Mouse (Mus musculus): ENCODE measurements around the gene Gm3435.
"Not testable (repeated sequence)": the region's sequence is repeated elsewhere in the genome, so short reads cannot be mapped to it uniquely, and the experiment has no call there.

Gm3435 gene

DNA sequence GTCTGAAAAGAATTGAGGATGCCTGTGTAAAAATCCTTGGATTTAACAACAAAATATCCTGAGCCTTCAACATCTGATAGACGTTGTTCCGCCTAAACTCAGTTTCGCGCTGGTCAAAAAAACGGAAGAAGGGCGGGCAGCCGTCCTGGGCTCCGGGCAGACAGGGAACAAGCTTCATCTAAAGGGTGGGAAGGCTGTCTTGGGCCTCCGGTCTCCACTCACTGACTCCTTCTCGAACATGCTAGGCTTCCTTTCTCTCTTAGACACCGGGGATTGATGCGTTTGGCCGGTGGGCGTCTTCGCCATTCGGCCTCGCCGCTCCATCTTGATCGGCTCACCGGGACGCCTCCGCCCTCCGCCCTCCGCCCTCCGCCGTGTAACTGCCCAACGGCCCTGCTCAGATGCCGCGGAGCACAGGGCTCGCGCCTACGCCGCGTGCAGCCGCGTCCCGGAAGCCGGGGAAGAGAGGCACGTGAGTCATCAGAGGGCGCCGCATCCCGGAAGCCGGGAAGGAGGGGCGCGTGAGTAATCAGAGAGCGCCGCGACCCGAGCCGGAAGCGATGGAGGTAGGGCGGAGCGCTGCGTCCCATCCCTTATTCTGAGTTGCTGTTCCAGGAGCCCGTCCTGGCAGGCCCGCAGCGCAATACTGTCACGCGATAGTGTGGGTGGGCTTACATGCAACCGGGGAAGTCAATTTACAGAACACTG is at the start of gene Gm3435:
TSS of gene Gm3435 (plus strand) at position 471 of the 708 bp plus-strand sequence.
- DNase-seq: not testable (repeated sequence)

DNA sequence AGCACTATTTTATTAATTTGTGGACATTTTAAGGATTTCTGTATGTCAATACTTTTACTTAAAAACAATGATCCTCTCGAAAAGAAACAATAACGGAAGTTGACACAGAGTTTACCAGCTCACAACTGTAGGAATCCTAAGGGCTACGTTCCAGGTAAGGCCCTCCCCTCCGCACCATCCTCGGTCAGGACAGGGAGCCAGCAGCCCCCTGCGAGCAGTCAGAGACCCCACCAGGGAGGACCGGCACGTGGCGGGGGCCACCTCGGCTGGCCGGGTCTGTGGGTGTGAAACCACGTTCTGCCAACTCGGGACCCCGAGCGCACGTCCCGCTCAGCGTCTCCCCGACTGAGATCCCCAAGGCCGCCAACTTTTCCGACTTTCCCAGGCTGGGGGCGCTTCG is 49.5 kb upstream of the Gm3435 start:
- peak; percentile 8 to 20 for DNase-seq

DNA sequence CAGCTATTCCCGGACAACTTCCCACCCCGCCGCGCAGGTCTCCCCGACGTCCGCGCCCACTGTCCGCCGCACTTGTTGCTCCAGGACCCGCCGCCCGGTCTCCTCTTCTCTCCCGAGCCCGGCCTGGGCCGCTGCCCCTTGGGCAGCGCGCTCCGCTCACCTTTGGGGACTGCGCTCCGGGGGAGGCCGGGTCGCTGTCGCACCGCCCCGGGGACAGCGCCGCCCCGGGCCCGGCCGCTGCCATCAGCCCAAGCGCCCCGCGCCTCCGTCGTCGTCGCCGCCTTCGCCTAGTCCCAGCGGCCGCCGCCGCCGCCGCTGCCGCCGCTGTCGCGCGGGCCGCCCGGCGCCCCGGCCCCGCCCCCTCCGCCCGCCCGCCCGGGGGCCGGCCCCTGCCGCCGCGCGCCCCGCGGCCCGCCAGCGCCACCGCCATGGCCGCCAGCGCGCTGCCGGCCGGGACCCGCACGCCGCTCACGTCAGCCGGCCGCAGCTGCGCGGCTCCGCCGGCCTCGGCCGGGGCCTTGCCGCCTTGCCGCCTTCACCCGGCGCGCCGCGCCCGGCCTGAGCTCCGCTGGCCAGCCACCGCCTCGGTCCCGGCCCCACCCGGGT is 48.9 kb upstream of the Gm3435 start, which contains the start of gene Phf10:
TSS of gene Phf10 (minus strand) at position 323 of the 606 bp plus-strand sequence.
- DNase-seq: peak; percentile 24 to 31

DNA sequence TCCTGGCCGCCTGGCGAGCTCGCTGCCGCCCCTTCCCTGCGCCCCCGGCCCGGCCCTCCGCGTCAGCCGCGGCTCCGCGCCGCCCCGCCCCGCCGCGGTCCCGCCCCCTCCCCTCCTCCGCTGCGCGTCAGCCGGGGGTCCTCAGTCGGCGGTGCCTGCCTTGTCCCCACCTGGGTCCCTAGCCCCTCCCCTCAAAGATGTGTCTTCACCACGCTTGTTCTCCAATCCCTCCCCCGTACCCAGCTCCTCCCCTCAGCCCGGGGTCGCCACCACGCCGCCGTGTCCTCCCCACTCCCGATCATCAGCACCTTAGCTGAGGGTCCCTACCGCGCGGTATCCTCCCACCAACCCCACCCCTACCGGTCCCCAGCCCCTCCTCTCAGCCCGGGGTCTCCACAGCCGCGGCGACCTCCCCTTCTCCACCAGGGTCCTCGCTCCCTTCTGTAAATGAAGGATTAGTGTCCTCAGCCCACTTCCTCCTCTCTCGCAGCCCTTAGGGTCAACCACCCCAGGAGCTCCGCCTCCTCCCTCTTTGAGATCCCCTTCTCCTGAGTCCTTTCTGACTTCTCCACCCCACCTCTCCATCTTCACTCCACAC is 48.3 kb upstream of the Gm3435 start:
- DNase-seq: not testable (repeated sequence)

DNA sequence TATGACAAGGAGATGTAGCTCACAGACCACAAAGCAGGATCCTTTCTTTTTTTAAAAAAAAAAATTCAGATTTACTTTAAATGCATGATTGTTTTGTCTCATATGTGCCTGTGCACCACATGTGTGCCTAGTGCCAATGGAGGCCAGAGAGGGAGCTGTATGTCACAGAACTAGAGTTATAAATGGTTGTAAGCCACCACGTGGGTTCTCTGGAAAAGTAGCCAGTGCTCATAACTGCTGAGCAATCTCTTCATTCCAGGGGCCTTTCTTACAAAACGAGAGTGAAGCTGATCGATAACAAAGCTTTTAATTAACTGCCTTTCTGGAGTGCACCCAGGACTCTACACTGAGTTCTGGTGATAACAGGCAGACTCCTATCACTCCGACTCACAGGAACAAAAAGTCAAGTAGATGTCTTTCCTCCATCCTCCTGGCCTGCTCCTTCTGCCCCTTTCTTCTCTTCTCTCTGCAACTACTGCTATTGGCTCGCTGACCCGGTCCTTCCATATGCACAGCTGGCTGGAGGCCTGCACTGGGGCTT is 41.5 kb upstream of the Gm3435 start:
- not testable (repeated sequence) for DNase-seq

DNA sequence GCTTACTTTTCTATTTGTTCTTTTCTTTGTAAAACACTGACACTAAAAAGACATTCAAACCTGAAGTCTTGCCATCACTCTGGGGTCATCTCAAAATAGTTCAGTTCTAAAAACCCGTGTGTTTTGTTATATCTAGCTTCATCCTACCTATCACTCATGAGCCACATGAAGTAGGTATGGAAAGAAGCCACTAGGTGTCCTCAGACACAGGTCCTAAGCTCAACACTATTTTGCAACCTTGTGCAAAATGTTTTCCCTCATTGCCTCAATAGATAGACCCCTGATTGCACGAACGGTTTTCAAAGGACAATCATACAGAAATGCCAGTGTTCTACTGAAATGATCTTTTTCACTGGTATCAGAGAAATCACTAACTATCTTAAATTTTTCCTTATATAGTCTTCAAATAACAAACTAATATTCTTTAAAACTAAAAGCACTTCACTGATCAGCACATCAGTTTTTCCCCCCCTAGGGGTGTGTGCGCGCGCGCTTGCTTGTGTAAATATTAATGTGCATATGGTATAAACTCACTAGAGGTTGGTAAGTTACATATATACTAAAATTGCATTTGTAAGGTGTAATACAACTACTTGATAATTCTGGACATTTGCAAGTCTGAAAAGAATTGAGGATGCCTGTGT is 32.1 kb upstream of the Gm3435 start:
- DNase-seq: not testable (repeated sequence)

DNA sequence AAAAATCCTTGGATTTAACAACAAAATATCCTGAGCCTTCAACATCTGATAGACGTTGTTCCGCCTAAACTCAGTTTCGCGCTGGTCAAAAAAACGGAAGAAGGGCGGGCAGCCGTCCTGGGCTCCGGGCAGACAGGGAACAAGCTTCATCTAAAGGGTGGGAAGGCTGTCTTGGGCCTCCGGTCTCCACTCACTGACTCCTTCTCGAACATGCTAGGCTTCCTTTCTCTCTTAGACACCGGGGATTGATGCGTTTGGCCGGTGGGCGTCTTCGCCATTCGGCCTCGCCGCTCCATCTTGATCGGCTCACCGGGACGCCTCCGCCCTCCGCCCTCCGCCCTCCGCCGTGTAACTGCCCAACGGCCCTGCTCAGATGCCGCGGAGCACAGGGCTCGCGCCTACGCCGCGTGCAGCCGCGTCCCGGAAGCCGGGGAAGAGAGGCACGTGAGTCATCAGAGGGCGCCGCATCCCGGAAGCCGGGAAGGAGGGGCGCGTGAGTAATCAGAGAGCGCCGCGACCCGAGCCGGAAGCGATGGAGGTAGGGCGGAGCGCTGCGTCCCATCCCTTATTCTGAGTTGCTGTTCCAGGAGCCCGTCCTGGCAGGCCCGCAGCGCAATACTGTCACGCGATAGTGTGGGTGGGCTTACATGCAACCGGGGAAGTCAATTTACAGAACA is 31.5 kb upstream of the Gm3435 start, which contains the start of the genes 9030025P20Rik and Gm3417:
TSS of gene 9030025P20Rik (plus strand) at position 107 of the 677 bp plus-strand sequence.
TSS of gene Gm3417 (minus strand) at position 429 of the 677 bp plus-strand sequence.
- DNase-seq: not testable (repeated sequence)

DNA sequence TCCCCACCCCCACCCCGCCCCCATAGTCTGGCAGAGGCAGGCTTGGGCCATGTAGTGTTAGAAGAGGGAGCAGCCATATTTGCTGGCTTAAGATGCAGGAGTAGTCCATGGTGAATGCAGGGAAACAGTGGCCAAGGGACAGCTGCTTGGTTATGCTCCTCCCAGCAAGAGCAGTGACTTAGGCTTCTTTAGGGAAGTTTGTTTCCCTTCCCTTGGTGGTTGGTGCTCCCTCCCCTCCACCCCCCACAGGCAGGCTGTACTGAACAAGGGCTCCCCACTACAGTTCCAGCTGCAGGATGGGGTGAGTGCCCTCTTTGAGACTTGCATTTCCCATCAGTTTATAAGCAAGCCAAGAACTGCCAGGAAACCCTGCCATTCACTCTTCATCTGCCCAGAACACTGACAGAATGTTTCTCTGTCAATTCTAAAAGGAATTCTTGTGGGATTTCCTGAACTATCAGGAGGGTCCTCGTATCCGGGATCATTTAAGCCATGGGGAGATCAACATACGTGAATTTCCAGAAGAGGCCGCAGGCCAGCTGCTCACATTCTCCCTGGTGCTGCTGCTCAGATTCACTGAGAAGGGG is 19.8 kb upstream of the Gm3435 start:
- DNase-seq: not testable (repeated sequence)

DNA sequence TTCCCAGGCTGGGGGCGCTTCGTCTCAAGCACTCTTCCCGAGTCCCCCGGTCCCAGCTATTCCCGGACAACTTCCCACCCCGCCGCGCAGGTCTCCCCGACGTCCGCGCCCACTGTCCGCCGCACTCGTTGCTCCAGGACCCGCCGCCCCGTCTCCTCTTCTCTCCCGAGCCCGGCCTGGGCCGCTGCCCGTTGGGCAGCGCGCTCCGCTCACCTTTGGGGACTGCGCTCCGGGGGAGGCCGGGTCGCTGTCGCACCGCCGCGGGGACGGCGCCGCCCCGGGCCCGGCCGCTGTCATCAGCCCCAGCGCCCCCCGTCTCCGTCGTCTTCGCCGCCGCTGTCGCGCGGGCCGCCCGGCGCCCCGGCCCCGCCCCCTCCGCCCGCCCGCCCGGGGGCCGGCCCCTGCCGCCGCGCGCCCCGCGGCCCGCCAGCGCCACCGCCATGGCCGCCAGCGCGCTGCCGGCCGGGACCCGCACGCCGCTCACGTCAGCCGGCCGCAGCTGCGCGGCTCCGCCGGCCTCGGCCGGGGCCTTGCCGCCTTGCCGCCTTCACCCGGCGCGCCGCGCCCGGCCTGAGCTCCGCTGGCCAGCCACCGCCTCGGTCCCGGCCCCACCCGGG is 17.3 kb upstream of the Gm3435 start:
- DNase-seq: not testable (repeated sequence)

DNA sequence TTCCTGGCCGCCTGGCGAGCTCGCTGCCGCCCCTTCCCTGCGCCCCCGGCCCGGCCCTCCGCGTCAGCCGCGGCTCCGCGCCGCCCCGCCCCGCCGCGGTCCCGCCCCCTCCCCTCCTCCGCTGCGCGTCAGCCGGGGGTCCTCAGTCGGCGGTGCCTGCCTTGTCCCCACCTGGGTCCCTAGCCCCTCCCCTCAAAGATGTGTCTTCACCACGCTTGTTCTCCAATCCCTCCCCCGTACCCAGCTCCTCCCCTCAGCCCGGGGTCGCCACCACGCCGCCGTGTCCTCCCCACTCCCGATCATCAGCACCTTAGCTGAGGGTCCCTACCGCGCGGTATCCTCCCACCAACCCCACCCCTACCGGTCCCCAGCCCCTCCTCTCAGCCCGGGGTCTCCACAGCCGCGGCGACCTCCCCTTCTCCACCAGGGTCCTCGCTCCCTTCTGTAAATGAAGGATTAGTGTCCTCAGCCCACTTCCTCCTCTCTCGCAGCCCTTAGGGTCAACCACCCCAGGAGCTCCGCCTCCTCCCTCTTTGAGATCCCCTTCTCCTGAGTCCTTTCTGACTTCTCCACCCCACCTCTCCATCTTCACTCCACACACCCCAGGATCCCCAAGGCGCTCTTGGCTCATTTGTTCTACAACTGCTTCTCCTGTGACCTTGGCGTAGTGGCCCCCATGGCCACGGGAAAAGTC is 16.7 kb upstream of the Gm3435 start:
- DNase-seq: not testable (repeated sequence)

DNA sequence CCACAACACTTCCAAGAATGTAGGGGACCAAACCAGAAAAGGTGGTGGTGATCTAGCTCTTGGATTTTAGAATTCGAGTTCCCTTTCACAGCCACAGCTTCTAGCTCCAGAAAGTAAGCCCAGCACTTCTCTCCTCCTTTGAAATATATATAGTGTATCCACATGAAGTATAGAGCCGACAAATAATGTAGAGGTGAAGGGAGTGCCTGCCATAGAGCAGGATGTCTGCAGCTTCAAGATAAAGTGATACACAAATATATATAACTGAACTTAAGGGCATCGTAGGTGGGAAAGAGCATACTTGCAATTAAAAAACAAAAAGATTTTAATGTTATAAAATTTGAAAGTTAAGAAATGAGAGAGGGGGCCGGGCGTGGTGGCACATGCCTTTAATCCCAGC is 15.8 kb upstream of the Gm3435 start:
- not testable (repeated sequence) for DNase-seq

DNA sequence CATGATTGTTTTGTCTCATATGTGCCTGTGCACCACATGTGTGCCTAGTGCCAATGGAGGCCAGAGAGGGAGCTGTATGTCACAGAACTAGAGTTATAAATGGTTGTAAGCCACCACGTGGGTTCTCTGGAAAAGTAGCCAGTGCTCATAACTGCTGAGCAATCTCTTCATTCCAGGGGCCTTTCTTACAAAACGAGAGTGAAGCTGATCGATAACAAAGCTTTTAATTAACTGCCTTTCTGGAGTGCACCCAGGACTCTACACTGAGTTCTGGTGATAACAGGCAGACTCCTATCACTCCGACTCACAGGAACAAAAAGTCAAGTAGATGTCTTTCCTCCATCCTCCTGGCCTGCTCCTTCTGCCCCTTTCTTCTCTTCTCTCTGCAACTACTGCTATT is 9.9 kb upstream of the Gm3435 start:
- DNase-seq: not testable (repeated sequence)

DNA sequence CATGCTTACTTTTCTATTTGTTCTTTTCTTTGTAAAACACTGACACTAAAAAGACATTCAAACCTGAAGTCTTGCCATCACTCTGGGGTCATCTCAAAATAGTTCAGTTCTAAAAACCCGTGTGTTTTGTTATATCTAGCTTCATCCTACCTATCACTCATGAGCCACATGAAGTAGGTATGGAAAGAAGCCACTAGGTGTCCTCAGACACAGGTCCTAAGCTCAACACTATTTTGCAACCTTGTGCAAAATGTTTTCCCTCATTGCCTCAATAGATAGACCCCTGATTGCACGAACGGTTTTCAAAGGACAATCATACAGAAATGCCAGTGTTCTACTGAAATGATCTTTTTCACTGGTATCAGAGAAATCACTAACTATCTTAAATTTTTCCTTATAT is 888 bp upstream of the Gm3435 start:
- DNase-seq: not testable (repeated sequence)

DNA sequence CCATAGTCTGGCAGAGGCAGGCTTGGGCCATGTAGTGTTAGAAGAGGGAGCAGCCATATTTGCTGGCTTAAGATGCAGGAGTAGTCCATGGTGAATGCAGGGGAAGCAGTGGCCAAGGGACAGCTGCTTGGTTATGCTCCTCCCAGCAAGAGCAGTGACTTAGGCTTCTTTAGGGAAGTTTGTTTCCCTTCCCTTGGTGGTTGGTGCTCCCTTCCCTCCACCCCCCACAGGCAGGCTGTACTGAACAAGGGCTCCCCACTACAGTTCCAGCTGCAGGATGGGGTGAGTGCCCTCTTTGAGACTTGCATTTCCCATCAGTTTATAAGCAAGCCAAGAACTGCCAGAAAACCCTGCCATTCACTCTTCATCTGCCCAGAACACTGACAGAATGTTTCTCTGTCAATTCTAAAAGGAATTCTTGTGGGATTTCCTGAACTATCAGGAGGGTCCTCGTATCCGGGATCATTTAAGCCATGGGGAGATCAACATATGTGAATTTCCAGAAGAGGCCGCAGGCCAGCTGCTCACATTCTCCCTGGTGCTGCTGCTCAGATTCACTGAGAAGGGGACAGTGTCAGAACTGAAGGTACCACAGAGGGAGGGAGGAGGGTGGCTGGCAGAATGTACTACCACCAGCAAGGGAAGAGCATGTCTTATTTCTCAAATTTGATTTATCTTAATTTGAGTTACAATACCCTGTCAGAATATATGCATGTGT is 11.7 kb downstream of the Gm3435 start:
- DNase-seq: peak; percentile 2 to 3

DNA sequence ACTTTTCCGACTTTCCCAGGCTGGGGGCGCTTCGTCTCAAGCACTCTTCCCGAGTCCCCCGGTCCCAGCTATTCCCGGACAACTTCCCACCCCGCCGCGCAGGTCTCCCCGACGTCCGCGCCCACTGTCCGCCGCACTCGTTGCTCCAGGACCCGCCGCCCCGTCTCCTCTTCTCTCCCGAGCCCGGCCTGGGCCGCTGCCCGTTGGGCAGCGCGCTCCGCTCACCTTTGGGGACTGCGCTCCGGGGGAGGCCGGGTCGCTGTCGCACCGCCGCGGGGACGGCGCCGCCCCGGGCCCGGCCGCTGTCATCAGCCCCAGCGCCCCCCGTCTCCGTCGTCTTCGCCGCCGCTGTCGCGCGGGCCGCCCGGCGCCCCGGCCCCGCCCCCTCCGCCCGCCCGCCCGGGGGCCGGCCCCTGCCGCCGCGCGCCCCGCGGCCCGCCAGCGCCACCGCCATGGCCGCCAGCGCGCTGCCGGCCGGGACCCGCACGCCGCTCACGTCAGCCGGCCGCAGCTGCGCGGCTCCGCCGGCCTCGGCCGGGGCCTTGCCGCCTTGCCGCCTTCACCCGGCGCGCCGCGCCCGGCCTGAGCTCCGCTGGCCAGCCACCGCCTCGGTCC is 14.0 kb downstream of the Gm3435 start:
- not testable (repeated sequence) for DNase-seq

DNA sequence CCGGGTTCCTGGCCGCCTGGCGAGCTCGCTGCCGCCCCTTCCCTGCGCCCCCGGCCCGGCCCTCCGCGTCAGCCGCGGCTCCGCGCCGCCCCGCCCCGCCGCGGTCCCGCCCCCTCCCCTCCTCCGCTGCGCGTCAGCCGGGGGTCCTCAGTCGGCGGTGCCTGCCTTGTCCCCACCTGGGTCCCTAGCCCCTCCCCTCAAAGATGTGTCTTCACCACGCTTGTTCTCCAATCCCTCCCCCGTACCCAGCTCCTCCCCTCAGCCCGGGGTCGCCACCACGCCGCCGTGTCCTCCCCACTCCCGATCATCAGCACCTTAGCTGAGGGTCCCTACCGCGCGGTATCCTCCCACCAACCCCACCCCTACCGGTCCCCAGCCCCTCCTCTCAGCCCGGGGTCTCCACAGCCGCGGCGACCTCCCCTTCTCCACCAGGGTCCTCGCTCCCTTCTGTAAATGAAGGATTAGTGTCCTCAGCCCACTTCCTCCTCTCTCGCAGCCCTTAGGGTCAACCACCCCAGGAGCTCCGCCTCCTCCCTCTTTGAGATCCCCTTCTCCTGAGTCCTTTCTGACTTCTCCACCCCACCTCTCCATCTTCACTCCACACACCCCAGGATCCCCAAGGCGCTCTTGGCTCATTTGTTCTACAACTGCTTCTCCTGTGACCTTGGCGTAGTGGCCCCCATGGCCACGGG is 14.7 kb downstream of the Gm3435 start:
- not testable (repeated sequence) for DNase-seq

DNA sequence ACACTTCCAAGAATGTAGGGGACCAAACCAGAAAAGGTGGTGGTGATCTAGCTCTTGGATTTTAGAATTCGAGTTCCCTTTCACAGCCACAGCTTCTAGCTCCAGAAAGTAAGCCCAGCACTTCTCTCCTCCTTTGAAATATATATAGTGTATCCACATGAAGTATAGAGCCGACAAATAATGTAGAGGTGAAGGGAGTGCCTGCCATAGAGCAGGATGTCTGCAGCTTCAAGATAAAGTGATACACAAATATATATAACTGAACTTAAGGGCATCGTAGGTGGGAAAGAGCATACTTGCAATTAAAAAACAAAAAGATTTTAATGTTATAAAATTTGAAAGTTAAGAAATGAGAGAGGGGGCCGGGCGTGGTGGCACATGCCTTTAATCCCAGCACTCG is 15.5 kb downstream of the Gm3435 start:
- not testable (repeated sequence) for DNase-seq

DNA sequence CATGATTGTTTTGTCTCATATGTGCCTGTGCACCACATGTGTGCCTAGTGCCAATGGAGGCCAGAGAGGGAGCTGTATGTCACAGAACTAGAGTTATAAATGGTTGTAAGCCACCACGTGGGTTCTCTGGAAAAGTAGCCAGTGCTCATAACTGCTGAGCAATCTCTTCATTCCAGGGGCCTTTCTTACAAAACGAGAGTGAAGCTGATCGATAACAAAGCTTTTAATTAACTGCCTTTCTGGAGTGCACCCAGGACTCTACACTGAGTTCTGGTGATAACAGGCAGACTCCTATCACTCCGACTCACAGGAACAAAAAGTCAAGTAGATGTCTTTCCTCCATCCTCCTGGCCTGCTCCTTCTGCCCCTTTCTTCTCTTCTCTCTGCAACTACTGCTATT is 21.4 kb downstream of the Gm3435 start:
- DNase-seq: not testable (repeated sequence)

DNA sequence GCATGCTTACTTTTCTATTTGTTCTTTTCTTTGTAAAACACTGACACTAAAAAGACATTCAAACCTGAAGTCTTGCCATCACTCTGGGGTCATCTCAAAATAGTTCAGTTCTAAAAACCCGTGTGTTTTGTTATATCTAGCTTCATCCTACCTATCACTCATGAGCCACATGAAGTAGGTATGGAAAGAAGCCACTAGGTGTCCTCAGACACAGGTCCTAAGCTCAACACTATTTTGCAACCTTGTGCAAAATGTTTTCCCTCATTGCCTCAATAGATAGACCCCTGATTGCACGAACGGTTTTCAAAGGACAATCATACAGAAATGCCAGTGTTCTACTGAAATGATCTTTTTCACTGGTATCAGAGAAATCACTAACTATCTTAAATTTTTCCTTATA is 30.5 kb downstream of the Gm3435 start:
- DNase-seq: not testable (repeated sequence)
